Mouse (Mus musculus): ENCODE data around the gene Prss21. TPM values are rescaled to one million over a fixed set of nuclear protein-coding genes. Genes with fewer than 3 reads are reported as not detected.
"Not testable (repeated sequence)": the region's sequence is repeated elsewhere in the genome, so short reads cannot be mapped to it uniquely, and the experiment has no call there.

Gene Prss21
- polyA plus RNA-seq, 1 experiment, result not detected

GRCm38 (mm10) chr17:23850853-23851749, 16.8 kb upstream of the Prss21 start:
- TF ChIP-seq GATA1 (IDR thresholded peaks at IDR 0.05; ENCODE audit: low read length), result no peak

GRCm38 (mm10) chr17:23853292-23853691, 14.6 kb upstream of the Prss21 start:
- no peak for TF ChIP-seq GATA1 (IDR thresholded peaks at IDR 0.05; ENCODE audit: low read length)

- TF ChIP-seq GATA1 (IDR thresholded peaks at IDR 0.05; ENCODE audit: low read length), result no peak
Observed at GRCm38 (mm10) chr17:23854229-23854765, 13.6 kb upstream of the Prss21 start.

GRCm38 (mm10) chr17:23857193-23857592, 10.7 kb upstream of the Prss21 start:
- TF ChIP-seq GATA1 (IDR thresholded peaks at IDR 0.05; ENCODE audit: low read length), result no peak

- no peak for TF ChIP-seq GATA1 (IDR thresholded peaks at IDR 0.05; ENCODE audit: low read length)
Observed at GRCm38 (mm10) chr17:23857913-23858312, 9.9 kb upstream of the Prss21 start.

- no peak for TF ChIP-seq GATA1 (IDR thresholded peaks at IDR 0.05; ENCODE audit: low read length)
Observed at GRCm38 (mm10) chr17:23862926-23863325, 4.9 kb upstream of the Prss21 start.

- TF ChIP-seq GATA1 (IDR thresholded peaks at IDR 0.05; ENCODE audit: low read length), result no peak
Observed at GRCm38 (mm10) chr17:23868513-23868912, 657 bp downstream of the Prss21 start.

- no peak for TF ChIP-seq GATA1 (IDR thresholded peaks at IDR 0.05; ENCODE audit: low read length)
Observed at GRCm38 (mm10) chr17:23873884-23874856, 6.3 kb downstream of the Prss21 start.

GRCm38 (mm10) chr17:23876741-23877140, 8.9 kb downstream of the Prss21 start:
- no peak for TF ChIP-seq GATA1 (IDR thresholded peaks at IDR 0.05; ENCODE audit: low read length)

- no peak for TF ChIP-seq GATA1 (IDR thresholded peaks at IDR 0.05; ENCODE audit: low read length)
Observed at GRCm38 (mm10) chr17:23877166-23877565, 9.3 kb downstream of the Prss21 start.

GRCm38 (mm10) chr17:23880576-23880975, 12.7 kb downstream of the Prss21 start, which contains the start of the genes Dcpp1 and Dcpp2:
TSS of gene Dcpp1 (plus strand) at chr17:23880876.
TSS of gene Dcpp2 (plus strand) at chr17:23880880.
- TF ChIP-seq GATA1 (IDR thresholded peaks at IDR 0.05; ENCODE audit: low read length), result not testable (repeated sequence)

- TF ChIP-seq GATA1 (IDR thresholded peaks at IDR 0.05; ENCODE audit: low read length), result not testable (repeated sequence)
Observed at GRCm38 (mm10) chr17:23917158-23917557, 49.3 kb downstream of the Prss21 start, which contains the start of gene Dcpp3. TSS of gene Dcpp3 (plus strand) at chr17:23917458.

Other genes starting within 250 kb of the Prss21 start
- not detected in 2 replicates for gene Mmp25, start 222.8 kb upstream of the Prss21 start, polyA plus RNA-seq (2012)
- not detected in 2 replicates for gene Bicdl2, start 207.6 kb upstream of the Prss21 start, polyA plus RNA-seq (2012)
- gene Hcfc1r1, start 194.5 kb upstream of the Prss21 start, polyA plus RNA-seq (2012), result 258 and 328 TPM in 2 replicates
- 96.9 and 107 TPM in 2 replicates for gene Thoc6, start 194.2 kb upstream of the Prss21 start, polyA plus RNA-seq (2012)
- gene Tnfrsf12a, start 190.6 kb upstream of the Prss21 start, polyA plus RNA-seq (2012), result 5.5 and 6.2 TPM in 2 replicates
- not detected in 2 replicates for gene Cldn6, start 188.8 kb upstream of the Prss21 start, polyA plus RNA-seq (2012)
- gene Cldn9, start 184.0 kb upstream of the Prss21 start, polyA plus RNA-seq (2012), result not detected in 2 replicates
- gene 1520401A03Rik, start 145.3 kb upstream of the Prss21 start, polyA plus RNA-seq (2012), result not detected in 2 replicates
- 104 and 119 TPM in 2 replicates for gene Pkmyt1, start 141.7 kb upstream of the Prss21 start, polyA plus RNA-seq (2012)
- gene Paqr4, start 127.2 kb upstream of the Prss21 start, polyA plus RNA-seq (2012), result 1.4 and 3.1 TPM in 2 replicates
- gene Kremen2, start 122.2 kb upstream of the Prss21 start, polyA plus RNA-seq (2012), result 0.06 and 0.21 TPM in 2 replicates
- 23.5 and 36.1 TPM in 2 replicates for gene Flywch1, start 96.5 kb upstream of the Prss21 start, polyA plus RNA-seq (2012)
- not detected in 2 replicates for gene Flywch2, start 82.0 kb upstream of the Prss21 start, polyA plus RNA-seq (2012)
- 91.1 and 315 TPM in 2 replicates for gene Srrm2, start 77.5 kb upstream of the Prss21 start, polyA plus RNA-seq (2012)
- gene Elob, start 38.9 kb upstream of the Prss21 start, polyA plus RNA-seq (2012), result 819 and 1,233 TPM in 2 replicates
- gene Prss33, start 32.0 kb upstream of the Prss21 start, polyA plus RNA-seq (2012), result not detected in 2 replicates
- not detected in 2 replicates for gene Prss32, start 24.2 kb upstream of the Prss21 start, polyA plus RNA-seq (2012)
- not detected in 2 replicates for gene Prss41, start 23.9 kb upstream of the Prss21 start, polyA plus RNA-seq (2012)
- not detected in 2 replicates for gene Dcpp1, start 12.8 kb downstream of the Prss21 start, polyA plus RNA-seq (2012)
- gene Dcpp2, start 12.8 kb downstream of the Prss21 start, polyA plus RNA-seq (2012), result not detected in 2 replicates
- not detected in 2 replicates for gene Dcpp3, start 49.4 kb downstream of the Prss21 start, polyA plus RNA-seq (2012)
- gene Sbp, start 73.6 kb downstream of the Prss21 start, polyA plus RNA-seq (2012), result not detected in 2 replicates
- not detected in 2 replicates for gene Sbpl, start 87.2 kb downstream of the Prss21 start, polyA plus RNA-seq (2012)
- not detected in 2 replicates for gene Prss30, start 112.5 kb downstream of the Prss21 start, polyA plus RNA-seq (2012)
- gene Prss22, start 130.0 kb downstream of the Prss21 start, polyA plus RNA-seq (2012), result not detected in 2 replicates
- not detected in 2 replicates for gene Prss27, start 170.1 kb downstream of the Prss21 start, polyA plus RNA-seq (2012)
- 21.4 and 25.8 TPM in 2 replicates for gene Kctd5, start 205.4 kb downstream of the Prss21 start, polyA plus RNA-seq (2012)

Data from G1E-ER4 (cell line).